Mouse (Mus musculus) liver, postnatal 0 days (tissue): Measurements from ENCODE around the gene Trappc13.

ENCODE experiments used
- CTCF ChIP-seq: sonication (generic); IDR thresholded peaks from 2 replicates; pipeline ENCODE4 v1.5.1; 2016; ENCODE audit warnings: antibody characterized with exemption, low read depth
- EP300 ChIP-seq: IDR thresholded peaks from 2 replicates; pipeline ENCODE4 v1.6.1; 2016; ENCODE audit warnings: antibody characterized with exemption, low read depth, mild to moderate bottlenecking

DNA sequence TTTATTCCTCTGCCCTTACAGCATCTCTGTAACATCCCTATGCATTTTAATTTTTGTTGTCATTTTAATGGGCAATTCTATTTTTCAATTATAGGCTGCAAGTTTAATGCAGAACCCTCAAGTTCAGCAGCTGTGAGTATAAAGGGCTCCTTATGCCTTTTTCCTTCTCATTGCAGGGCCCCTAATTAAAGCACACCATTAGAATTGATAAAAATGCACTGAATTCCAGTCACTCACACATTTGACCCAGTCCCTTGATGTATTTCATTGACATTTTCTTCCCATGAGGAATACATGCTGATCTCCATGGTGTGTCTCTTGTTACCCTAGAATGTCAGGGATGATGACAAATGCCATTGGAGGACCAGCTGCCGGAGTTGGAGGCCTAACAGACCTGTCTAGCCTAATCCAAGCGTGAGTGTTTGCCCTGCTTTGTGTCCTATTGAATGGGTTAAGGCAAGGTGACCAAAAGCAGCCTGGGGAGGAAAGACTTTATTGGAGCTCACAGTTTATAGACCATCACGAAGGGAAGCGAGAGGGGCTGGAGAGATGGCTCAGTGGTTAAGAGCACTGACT, 43.7 kb downstream of the Trappc13 start:
- no peak for TF ChIP-seq EP300
- TF ChIP-seq CTCF, result no peak
